Mouse (Mus musculus) T-cell, adult 2 months (primary cell): ENCODE results near the gene Dlgap3.

Experiments used
- DNase-seq: peaks from one replicate; pipeline ENCODE4 v3.0.0; 2022; ENCODE audit warnings: low spot score

Gene Dlgap3

DNA sequence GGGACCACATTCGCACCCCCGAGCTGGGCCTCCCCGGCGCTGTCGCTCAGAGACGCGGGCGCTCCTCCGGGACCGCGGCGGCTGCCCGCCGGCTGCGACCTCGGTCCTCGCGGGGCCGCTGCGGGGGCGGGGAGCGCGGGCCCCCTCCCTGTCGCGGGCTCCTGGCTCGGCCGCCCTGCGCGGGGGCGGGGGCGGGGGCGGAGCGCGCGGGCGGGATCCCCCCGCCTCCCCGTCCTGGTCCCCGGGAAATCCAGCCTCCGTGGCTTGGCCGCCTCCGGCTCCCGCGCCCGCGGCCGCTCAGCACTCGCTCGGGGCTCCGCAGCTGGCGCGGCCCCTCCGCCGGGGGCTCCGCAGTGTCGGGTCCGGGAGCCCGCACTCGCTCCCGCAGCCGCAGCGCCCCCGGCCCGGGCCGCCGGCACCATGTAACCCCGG lies at the start of gene Dlgap3:
TSS of gene Dlgap3 (plus strand) at position 291 of the 432 bp plus-strand sequence.
- DNase-seq, result peak; percentile 7

DNA sequence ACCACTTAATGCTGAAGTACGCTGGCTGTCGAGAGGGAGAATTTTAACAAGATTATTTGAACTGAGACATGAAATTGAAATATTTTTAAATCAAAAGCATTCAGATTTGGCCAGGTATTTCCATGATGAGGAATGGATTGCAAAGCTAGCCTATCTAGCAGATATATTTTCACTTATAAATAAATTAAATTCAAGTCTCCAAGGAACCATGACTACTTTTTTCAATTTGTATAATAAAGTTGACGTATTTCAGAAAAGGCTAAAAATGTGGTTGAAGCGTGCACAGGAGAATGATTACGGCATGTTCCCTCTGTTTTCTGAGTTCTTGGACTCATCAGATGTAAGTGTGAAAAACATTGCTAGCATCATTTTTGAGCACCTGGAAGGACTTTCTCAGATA lies 45.6 kb upstream of the Dlgap3 start, which contains the start of gene Tmem35b:
TSS of gene Tmem35b (plus strand) at position 301 of the 400 bp plus-strand sequence.
- DNase-seq, result no peak

DNA sequence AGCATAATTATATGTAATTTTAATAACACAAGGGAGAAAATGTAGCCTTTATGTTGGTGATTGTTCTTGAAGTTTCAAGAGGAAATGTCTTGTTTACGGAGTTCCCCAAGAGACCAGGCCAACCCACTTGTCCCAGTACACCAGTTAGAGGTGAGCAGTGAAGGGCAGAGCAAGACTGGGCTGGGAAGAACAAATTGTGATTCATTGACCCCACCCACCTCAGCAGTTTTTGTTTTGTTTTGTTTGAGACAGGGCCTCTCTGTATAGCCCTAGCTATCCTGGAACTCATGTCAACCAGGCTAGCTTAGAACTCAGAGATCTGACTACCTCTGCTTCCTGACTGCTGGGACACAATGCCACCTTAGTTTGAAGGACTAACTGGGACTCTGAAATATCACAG lies 44.7 kb upstream of the Dlgap3 start:
- no peak for DNase-seq

DNA sequence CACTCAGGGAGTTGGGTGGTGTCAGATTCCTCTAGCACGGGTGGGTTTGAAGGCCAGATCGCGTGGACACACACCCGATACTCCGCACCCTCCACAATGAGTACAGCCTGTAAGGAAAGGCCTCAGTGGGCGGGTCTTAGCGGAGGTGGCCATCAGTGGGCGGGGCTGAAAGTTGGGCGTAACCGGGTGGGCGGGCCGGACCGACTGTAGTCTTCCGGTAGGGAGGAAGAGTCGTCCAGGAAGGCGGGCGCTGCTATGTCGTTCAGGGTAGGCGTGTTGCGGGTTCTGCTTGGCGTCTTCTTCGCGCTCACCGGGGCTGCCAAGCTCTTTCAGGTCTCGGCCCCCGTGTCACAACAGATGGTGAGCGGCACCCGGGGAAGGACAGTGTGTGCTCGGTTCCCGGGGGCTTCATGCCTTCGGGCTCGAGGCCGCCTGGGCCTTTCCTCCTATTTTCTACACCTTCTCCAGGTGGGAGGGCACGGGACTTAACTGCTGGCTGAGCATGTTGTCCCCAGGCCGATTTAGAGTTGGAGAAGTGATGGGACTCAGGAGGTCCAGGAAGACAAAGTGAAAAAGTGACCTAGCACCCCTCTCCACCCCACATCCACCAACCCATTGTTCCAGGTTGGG lies 43.1 kb upstream of the Dlgap3 start:
- DNase-seq, result peak; percentile 80

DNA sequence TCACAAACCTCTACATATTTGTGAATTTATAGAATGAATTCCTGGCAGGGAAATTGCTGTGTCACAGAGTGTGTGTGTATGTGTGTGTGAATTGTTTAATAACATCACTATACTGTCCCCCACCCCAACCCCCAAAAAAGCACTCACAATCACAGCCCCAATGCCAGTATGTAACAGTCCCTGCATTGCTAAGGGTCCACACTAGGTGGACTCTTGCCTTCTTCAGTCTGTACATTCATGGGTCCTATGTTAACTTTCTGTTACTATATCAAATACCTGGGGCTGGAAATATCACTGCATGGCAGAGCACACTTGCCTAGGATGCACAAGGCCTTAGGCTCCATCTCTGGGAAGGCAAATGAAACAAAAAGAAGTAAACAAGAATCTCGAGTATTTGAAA lies 34.3 kb upstream of the Dlgap3 start:
- DNase-seq, result no peak

DNA sequence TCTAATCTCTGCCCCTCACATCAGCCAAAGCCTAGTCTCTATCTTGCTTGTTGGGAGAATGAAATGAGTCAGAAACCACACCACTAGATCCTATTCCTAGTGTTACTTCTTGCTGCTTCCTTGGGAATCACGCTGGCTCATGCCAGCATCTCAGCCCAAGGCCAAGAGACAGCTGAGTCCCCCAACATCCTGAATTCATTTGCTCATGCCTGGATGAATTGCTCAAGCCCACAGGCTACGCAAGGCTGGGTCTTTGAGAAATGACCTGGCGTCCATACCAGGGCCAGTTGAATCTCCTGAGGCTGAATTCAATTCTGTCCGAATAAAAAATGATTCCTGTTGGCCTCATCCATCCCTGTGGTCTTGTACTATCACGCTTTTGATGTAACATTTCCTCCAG lies 31.4 kb upstream of the Dlgap3 start:
- no peak for DNase-seq

DNA sequence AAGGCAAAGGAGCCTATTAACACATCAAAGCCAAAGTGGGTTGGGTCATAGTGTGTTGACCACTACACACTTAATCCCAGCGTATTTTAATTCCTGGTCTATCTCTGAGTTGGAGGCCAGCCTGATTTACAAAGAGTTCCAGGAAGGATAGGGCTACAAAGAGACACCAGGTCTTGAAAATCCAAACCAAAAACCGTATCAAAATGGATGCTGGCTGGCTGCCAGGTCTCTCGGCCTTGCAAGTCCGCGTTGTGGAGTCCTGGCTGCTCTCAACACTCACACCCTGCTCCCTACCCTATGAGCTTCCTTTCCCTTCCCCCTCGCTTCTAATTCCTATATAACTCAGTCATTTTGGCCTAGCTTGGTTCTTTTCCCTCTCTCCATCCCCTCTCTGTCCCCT lies 30.5 kb upstream of the Dlgap3 start:
- no peak for DNase-seq

DNA sequence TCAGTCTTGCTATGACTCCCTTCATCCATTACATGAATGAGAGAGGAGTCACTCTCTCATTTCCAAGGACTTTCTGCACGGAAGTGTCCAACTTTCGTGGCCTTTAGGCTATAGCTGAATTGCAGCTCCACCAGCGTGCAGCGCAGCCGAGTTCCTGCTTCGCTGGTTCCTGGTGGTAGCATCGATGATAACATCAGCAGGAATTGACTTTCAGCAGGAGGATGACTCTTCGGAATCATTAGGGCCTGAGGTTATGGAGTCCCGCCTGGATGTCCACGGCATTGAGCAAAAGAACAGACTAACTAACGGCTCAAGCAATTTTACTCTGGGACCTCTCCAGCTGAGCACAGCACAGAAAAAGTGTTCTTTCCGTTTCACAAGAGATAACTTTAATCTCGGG lies 19.0 kb upstream of the Dlgap3 start:
- DNase-seq, result no peak

DNA sequence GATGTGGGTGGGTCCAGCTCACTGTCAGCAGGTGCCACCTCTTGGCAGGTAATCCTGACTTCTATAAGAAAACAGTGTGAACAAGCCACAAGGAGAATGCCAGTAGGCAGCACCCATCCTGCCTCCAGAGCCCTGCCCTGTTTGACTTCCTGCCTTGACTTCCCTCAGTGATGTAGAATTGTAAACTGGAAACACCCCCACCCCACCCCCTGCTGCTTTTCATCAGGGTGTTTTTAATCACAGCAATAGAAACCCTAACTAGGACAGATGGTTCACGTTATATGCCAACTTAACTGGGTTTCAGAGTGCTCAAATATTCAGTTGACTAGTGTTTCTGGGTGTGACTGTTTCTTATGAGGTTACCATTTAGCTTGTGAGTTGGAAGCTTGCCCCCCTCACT lies 15.7 kb upstream of the Dlgap3 start:
- no peak for DNase-seq

DNA sequence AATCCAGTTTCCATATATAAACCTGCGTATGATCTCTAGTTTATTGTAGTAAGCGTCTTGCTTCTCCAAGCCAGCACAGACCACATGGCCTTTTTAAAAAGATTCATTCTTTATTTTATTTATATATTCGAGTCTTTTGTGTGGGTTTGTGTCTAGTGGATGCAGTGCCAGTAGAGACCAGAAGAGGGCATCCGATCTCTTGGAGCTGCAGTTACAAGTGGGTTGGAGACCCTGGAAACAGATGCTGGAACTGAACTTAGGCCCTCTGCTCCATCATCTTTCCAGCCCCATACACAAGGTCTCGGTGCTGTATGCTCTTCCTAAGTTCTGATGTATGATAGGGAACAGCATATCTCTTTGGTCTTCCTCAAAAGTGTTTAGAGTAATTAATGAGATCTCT lies 13.2 kb upstream of the Dlgap3 start:
- DNase-seq, result no peak

DNA sequence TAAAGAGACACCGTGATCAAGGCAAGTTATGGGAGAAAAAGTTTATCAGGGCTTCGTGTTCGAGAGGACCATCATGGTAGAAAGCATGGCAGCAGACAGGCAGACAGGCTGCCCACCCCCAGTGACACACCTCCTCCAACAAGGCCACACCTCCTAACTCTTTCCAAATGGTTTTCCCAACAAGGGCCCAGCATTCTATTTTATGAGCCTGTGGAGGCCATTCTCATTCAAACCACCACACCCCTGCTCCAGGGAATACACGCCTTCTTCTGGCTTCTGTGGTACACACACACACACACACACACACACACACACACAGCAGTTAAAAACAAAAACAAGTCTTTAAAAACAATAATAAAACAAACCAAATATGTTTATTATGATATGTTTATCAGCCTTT lies 11.3 kb upstream of the Dlgap3 start:
- no peak for DNase-seq

DNA sequence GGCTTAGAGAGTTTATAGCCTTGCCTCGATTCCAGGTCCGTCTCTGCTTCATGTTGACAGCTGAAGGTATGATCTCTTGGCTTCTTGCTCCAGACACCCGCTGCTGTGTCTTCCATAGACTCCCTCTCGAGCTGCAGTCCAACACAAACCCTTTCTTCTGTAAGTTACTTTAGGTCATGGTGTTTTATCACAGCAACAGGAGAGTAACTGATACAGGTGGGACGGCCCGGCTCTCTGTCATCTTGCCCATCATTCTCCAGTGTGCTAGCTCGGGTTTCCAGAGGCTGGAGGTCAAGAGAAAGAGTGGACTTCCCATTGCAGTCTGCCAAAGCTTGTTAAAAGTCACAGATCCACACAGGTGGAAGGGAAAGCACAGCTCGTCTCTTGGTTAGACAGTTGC lies 5.1 kb upstream of the Dlgap3 start:
- no peak for DNase-seq

DNA sequence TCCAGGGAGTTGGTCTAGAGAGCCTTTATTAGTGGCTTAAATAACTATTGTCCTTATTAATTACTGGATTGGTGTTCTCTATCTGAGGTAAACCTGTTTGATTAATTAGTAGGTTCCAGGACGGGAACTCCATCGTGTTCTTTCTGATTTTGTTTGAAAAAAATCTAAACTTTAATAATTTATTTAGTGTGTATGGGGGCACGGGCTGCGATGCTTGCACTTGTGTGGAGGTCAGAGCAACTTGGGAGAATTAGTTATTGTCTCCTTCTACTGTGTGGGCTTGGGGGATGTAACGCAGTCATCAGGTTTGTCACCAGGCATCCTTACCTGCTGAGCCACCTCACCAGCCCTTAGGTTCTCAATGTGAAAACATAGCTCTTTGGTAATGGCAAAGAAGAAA lies 1.9 kb upstream of the Dlgap3 start:
- no peak for DNase-seq

DNA sequence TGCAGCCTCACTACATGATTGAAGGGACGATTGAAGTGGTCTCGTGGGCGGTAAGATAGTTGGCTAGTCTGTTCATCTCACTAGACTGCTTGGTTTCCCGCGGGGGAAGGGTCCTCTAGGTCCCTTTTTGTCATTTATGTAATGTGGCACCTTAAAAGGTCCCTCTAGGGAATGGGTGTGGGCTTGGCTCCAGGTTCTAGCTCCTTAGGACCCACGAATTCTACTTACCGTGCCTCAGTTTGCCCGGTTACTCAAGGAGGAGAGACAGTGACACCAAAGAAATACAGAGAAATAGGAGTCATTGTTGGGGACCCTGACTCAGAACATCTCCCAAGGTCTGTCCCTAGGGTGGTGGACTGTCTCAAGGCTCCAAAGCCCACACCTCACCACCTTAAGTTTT lies 1.3 kb upstream of the Dlgap3 start:
- DNase-seq, result no peak

DNA sequence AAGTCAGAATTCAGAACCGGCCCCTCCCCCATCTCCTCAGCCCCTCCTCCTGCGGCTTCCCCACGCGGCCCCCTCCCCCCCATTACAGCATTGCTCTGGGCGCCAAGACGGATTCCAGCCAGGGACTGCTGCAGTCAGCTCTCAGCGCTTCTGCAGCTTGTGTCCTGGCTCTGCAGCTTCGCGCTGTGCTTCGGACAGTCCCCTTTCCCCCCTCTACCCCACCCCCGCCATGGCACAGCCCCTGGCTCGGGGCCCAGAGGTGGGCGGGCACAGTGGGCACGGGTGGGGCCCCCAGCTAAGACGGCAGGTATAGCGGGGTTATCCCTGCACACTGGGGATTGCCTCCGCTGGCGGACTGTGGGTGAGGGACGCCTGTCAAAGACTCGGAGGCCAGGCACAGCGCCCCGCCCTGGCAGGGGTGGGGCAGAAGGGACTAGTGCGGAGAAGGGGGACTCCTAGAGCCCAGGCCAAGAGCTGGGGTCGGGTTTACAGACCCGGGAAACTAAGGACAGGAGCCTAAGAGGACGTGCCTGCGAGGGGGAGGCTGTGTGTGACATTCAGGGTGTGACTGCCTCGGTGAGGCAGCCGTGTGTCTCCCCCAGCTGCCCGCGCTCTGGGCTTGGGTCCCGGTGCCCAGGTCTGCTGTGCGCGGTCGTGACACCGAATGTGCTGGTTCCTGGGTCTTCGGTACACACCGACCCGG lies 642 bp upstream of the Dlgap3 start:
- DNase-seq, result peak; percentile 19

DNA sequence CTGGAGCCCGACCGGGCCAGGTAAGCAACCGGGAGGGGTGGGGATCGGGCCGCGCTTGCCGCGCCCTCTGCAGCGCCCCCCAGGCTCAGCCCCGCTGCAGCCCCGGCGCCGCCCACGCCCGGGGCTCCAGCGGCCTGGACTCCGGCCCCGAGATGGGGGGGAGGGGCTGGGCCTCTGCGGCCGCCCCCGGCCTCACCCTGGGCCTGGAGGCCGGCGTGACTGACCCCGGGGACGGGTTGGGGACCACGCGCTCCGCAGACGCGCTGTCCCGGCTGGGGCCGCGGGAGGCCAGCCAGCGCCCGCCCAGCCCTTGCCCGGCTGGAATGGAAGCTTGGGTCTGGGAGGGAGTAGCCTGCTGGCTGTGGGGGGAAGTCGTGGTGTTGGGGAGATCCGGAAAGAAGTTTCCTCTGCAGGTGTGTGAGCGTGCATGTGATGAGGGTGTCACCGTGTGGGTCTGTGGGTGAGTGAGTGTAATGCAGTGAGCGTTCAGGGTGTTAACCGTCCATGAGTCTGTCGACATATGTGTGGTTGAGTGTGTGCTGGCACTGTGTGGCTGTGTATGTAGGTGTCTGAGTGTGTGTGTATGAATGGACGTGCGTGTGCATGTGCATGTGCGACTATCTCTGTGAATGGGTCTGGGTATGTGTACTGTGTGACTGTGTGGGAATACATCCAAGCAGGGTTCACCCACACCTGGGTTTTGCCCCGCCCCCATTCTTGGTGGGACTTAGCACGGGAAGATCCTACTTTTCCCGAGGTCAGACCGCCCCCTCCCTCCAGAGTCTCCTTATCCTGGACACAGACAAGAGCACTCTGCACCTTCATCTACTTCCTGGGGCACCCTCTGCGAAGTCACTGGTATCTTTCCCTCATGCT lies 580 bp downstream of the Dlgap3 start:
- peak; percentile 6 for DNase-seq

DNA sequence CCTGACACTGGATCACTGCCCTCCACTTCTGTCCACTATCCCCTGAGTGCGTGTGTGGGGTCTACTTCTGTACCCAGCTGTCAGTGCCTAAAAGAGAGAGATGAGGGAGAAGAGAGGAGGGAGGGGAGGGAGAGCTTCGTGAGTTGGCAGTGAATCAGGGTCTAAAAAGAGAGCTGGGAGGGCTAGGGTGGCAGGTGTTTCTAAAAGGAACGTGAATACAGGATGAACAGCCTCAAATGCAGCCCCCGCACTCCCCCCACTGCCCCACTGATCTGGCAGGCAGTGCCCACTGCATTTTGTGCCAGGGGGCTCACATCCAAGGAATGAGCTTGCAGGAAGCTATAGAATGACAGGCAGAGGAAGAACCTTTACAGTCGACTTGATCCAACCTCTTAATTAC lies 1.9 kb downstream of the Dlgap3 start:
- no peak for DNase-seq

DNA sequence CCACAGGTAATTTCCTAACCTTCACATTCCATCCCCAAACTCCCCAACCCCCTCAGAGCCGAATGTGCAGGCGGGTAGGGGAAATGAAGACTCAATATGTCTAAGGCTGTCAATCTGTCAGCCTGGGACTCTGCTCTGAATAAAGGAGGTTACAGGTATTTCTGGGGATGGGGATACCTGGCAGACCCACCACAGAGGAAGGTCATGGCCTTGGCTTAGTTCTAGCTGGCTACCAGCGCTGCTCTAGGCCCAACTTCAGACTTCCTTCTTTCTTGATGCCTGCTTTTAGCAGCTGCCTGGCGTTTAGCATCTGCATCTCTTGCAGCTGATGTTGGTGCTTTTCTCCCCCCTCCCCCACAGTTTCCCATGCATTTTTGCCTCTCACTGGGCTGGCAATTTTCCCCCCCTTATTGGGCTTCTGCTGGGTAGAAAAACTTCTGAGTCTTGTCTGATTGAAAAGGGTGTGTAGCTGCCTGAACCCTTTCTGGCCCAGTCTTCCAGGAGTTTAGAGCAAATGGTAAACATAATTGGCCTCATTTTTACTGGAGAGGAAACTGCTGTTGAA lies 2.4 kb downstream of the Dlgap3 start:
- no peak for DNase-seq

DNA sequence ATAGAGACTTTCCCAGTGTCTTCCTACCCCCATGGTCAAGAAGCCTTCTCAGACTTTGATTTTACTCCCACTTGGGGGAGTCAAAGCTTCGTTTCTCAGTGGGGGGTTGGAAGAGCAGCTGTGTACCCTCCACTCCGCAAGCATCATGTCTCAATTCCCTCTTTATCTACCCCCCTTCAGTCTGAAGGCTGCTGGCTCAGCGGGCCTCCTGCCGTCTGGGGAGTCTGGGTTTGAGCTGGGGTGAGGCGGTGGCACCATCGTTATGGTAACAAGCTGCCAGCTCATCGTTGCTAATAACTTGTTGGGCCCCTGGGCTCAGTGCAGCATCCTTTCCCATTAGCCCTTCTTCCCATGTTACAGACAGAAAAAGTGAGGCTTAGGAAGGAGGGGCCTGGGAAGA lies 3.1 kb downstream of the Dlgap3 start:
- DNase-seq, result no peak

DNA sequence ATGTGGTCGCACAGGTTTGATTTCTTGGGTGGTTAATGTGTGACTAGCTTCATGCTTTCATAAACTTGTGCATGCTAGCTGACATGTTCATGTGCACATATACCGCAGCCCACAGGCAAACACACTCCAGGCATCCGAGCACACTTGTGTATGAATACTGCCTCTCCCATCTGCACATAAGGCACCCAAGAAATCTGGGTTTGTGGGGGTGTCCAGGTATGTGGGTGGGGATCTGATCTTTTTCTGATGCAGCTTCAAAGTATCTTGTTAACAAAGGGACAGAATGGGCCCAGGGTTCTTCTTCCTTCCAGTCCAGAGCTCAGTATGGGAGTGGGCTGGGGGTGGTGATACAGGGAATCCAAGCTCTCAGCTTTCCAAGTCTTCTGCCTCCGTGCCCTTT lies 3.6 kb downstream of the Dlgap3 start:
- DNase-seq, result no peak

DNA sequence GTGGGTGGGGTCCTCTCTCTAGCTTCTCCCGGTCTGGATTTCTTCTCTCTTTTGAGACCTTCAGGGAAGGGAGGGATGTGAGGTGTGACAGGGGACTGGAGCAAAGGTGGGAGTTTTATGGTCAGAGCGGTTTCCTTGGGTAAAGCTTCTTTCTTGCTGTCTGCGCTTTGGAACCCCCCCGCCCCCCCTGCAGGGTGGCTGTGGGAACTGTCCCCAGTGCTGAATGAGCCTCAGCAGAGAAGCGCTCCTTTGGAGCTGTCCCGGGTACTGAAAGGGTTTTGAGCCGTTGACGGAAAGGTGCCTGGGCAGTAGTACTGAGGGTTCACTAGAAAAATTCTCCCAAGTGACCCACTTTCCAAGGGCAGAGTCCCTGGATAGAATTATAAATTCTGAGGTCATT lies 4.5 kb downstream of the Dlgap3 start:
- no peak for DNase-seq

DNA sequence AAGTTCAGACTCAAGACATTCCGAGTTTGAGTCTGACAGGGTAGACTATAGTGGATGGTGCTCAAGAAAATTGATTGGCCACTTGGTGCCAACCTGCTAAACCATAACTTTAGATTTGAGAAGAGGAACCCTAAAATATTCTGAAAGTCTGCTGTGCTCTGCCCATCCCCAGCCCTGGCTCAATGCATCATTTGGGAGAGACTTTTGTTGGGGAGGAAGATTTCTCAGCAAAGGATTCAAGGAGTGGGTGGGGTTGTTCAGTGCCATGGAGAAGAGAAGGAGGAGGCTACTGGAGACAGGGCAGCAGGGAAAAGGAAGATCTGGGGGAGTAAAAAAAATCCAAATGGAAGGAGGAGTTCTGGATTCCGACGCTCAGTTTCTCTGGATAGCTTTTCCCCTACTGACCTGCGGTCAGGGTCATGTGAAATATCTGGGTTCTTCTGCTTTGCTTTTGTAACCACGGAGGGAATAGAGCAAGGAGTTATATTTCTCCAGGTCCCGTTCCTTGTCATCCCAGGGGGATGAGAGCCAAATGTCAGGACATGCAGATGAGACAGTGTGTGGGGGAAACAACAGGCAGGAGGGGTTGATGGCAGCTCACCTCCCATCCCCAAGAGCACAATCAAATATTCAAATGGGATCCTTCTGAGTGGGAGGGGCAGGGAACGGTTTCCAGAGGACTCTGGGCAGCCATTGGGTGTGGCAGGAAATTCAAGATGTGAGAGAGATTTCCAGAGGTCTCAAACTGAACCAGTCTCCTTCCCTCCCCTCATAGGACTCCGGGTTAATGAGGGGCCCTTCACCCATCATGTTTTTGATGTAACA lies 5.3 kb downstream of the Dlgap3 start:
- no peak for DNase-seq
